Mouse (Mus musculus) stomach, postnatal 0 days (tissue): Measurements from ENCODE around the gene Vmn1r55.

Source experiments
- CTCF ChIP-seq: IDR thresholded peaks from 2 replicates; pipeline ENCODE4 v1.5.1; 2016; ENCODE audit warnings: antibody characterized with exemption, low read depth, mild to moderate bottlenecking, moderate library complexity
- EP300 ChIP-seq: optimal IDR thresholded peaks from 2 replicates; pipeline ENCODE3; 2016; ENCODE audit warnings: antibody characterized with exemption

- TF ChIP-seq CTCF = no peak
- TF ChIP-seq EP300 = no peak
Measured at GRCm38 (mm10) chr7:5086921-5087440, 62.5 kb downstream of the Vmn1r55 start.
